Mouse (Mus musculus) midbrain, embryonic 13.5 days (tissue): ENCODE measurements around the gene Rpl13. TPM values are rescaled to one million over a fixed set of nuclear protein-coding genes. Genes with fewer than 3 reads are reported as not detected.

Experiments
- ATAC-seq: fragments of 200-750 bp; cut with Nextera tagmentation; 2 replicates; pipeline ENCODE4 v1.8.0; 2017; ENCODE audit warnings: mild to moderate bottlenecking, moderate TSS enrichment, moderate library complexity
- H3K27ac ChIP-seq: fragments of 300-500 bp; sonication (generic); 2 replicates; pipeline ENCODE4 v1.5.1; 2015; ENCODE audit warnings: inconsistent platforms, mild to moderate bottlenecking, moderate library complexity
- H3K27me3 ChIP-seq: fragments of 300-500 bp; sonication (generic); 2 replicates; pipeline ENCODE4 v1.6.1; 2015; ENCODE audit warnings: mild to moderate bottlenecking, inconsistent platforms
- H3K36me3 ChIP-seq: fragments of 300-500 bp; sonication (generic); 2 replicates; pipeline ENCODE4 v1.6.1; 2015; ENCODE audit warnings: mild to moderate bottlenecking, inconsistent platforms
- H3K4me1 ChIP-seq: fragments of 300-500 bp; sonication (generic); replicated peaks from 2 replicates; pipeline ENCODE4 v1.6.1; 2015; ENCODE audit warnings: inconsistent platforms
- H3K4me2 ChIP-seq: fragments of 300-500 bp; sonication (generic); replicated peaks from 2 replicates; pipeline ENCODE4 v1.6.1; 2015; ENCODE audit warnings: moderate library complexity, mild to moderate bottlenecking, inconsistent platforms
- H3K4me3 ChIP-seq: fragments of 300-500 bp; sonication (generic); replicated peaks from 2 replicates; pipeline ENCODE4 v1.5.1; 2015; ENCODE audit warnings: mild to moderate bottlenecking, inconsistent platforms
- H3K9ac ChIP-seq: fragments of 300-500 bp; sonication (generic); replicated peaks from 2 replicates; pipeline ENCODE4 v1.6.1; 2015; ENCODE audit warnings: mild to moderate bottlenecking, inconsistent platforms
- H3K9me3 ChIP-seq: fragments of 300-500 bp; sonication (generic); 2 replicates; pipeline ENCODE4 v1.6.1; 2016; ENCODE audit warnings: mild to moderate bottlenecking, inconsistent platforms
- WGBS: fragments of 180-500 bp; shearing (Covaris S2); methylation state at CpG from one replicate; pipeline ENCODE4 v1.1.7; 2015; 5-methylcytosine and 5-hydroxymethylcytosine counted together
- microRNA-seq: library from miRNA; unstranded; fragments of <30 nt; microRNA quantifications from one replicate; pipeline ENCODE4, GENCODE M21; 2016
- polyA plus RNA-seq: library from polyadenylated mRNA; unstranded; fragments of >200 nt; fragmentation: Nextera tagmentation; extraction: Ambion mirVana; gene quantifications from 2 replicates; pipeline ENCODE4 v1.2.1, GENCODE M21; 2015

Gene Rpl13
- polyA plus RNA-seq, 1 experiment from 2014 or later = 798 TPM

- no peak; the same call in 1 of the 2 replicates for ATAC-seq
- WGBS = 42% methylated on average over 9 of the region's 9 CpGs
- no peaks in the 10 kb centered on the region for H3K27me3 ChIP-seq
- peak overlapping the region; percentile 83 for H3K27ac ChIP-seq
- H3K4me1 ChIP-seq = peaks cover 31% of the 10 kb centered on the region
- H3K9ac ChIP-seq = peak overlapping the region; percentile 28; the same call in 1 of the 2 replicates
- H3K36me3 ChIP-seq = no peaks in the 10 kb centered on the region
- 0 out of 2 replicates have a peak overlapping the region, but pooled peaks have one; percentile 3 for H3K4me3 ChIP-seq
- peak overlapping the region; percentile 39 for H3K4me2 ChIP-seq
- H3K9me3 ChIP-seq = no peaks in the 10 kb centered on the region
Observed at GRCm38 (mm10) chr8:123135806-123136205, 33.7 kb downstream of the Rpl13 start.

- 86% methylated on average over 9 of the region's 9 CpGs for WGBS
- Histone ChIP-seq H3K4me1 (peaks cover 31% of the 10 kb centered on the region), H3K4me3 (no peak overlapping the region), H3K4me2 (no peak overlapping the region), H3K27ac (no peak overlapping the region), H3K9me3 (no peaks in the 10 kb centered on the region), H3K36me3 (no peaks in the 10 kb centered on the region), H3K9ac (no peak overlapping the region), H3K27me3 (no peaks in the 10 kb centered on the region)
- no peak for ATAC-seq
Observed at GRCm38 (mm10) chr8:123136287-123136686, 34.1 kb downstream of the Rpl13 start.

- 14% methylated on average over 2 of the region's 2 CpGs for WGBS
- Histone ChIP-seq H3K4me1 (peaks cover 31% of the 10 kb centered on the region), H3K4me2 (no peak overlapping the region), H3K9ac (no peak overlapping the region; the same call in 1 of the 2 replicates), H3K9me3 (no peaks in the 10 kb centered on the region), H3K27ac (peak overlapping the region; percentile 57; the same call in 1 of the 2 replicates), H3K27me3 (no peaks in the 10 kb centered on the region), H3K4me3 (no peak overlapping the region), H3K36me3 (no peaks in the 10 kb centered on the region)
- peak; percentile 78 for ATAC-seq
Observed at GRCm38 (mm10) chr8:123137645-123138077, 35.5 kb downstream of the Rpl13 start.

- WGBS = 76% methylated on average over 4 of the region's 4 CpGs
Observed at GRCm38 (mm10) chr8:123138741-123139140, 36.6 kb downstream of the Rpl13 start.

GRCm38 (mm10) chr8:123141741-123142462, 39.8 kb downstream of the Rpl13 start:
- H3K9me3 ChIP-seq = no peaks in the 10 kb centered on the region

More at GRCm38 (mm10) chr8:123138741-123139140, 36.6 kb downstream of the Rpl13 start:
- H3K27ac ChIP-seq = no peak overlapping the region
- no peak for ATAC-seq
- H3K27me3 ChIP-seq = no peaks in the 10 kb centered on the region
- H3K4me1 ChIP-seq = peaks cover 31% of the 10 kb centered on the region
- no peak overlapping the region for H3K4me3 ChIP-seq
- no peaks in the 10 kb centered on the region for H3K36me3 ChIP-seq
- no peaks in the 10 kb centered on the region for H3K9me3 ChIP-seq
- H3K4me2 ChIP-seq = no peak overlapping the region
- no peak overlapping the region for H3K9ac ChIP-seq

GRCm38 (mm10) chr8:123145279-123145678, 43.1 kb downstream of the Rpl13 start:
- Histone ChIP-seq H3K27me3 (no peaks in the 10 kb centered on the region), H3K36me3 (no peaks in the 10 kb centered on the region), H3K4me1 (no peaks in the 10 kb centered on the region), H3K9ac (no peak overlapping the region), H3K27ac (no peak overlapping the region), H3K9me3 (no peaks in the 10 kb centered on the region), H3K4me2 (no peak overlapping the region), H3K4me3 (no peak overlapping the region)
- no peak for ATAC-seq
- 55% methylated on average over 6 of the region's 6 CpGs for WGBS

More at GRCm38 (mm10) chr8:123141741-123142462, 39.8 kb downstream of the Rpl13 start:
- Histone ChIP-seq H3K9ac (no peak overlapping the region), H3K27me3 (no peaks in the 10 kb centered on the region), H3K36me3 (no peaks in the 10 kb centered on the region), H3K27ac (no peak overlapping the region), H3K4me1 (peaks cover 10% of the 10 kb centered on the region), H3K4me2 (no peak overlapping the region), H3K4me3 (no peak overlapping the region)
- no peak for ATAC-seq
- WGBS = 82% methylated on average over 14 of the region's 14 CpGs

GRCm38 (mm10) chr8:123146390-123146789, 44.2 kb downstream of the Rpl13 start:
- Histone ChIP-seq H3K36me3 (no peaks in the 10 kb centered on the region), H3K9ac (no peak overlapping the region), H3K27ac (no peak overlapping the region), H3K9me3 (no peaks in the 10 kb centered on the region), H3K4me1 (no peaks in the 10 kb centered on the region), H3K4me2 (no peak overlapping the region), H3K4me3 (no peak overlapping the region), H3K27me3 (no peaks in the 10 kb centered on the region)
- whole genome bisulfite sequencing = 84% methylated on average over 7 of the region's 7 CpGs
- no peak for ATAC-seq

- no peaks in the 10 kb centered on the region for H3K27me3 ChIP-seq
- no peaks in the 10 kb centered on the region for H3K36me3 ChIP-seq
- ATAC-seq = no peak
- H3K4me3 ChIP-seq = no peak overlapping the region
- no peak overlapping the region for H3K27ac ChIP-seq
- no peak overlapping the region for H3K4me2 ChIP-seq
- H3K4me1 ChIP-seq = no peaks in the 10 kb centered on the region
- no peaks in the 10 kb centered on the region for H3K9me3 ChIP-seq
- WGBS = 79% methylated on average over 9 of the region's 9 CpGs
- H3K9ac ChIP-seq = no peak overlapping the region
Observed at GRCm38 (mm10) chr8:123150737-123151171, 48.6 kb downstream of the Rpl13 start.

Small RNA genes within 50 kb of the gene (microRNA-seq; reads per million reads assigned to microRNA genes)
- gene Mir7079 (not detected), gene Mir7080 (not detected)

Other genes starting within 250 kb of the Rpl13 start
- 32.3 and 34.4 TPM in 2 replicates for gene Ankrd11, start 60.1 kb upstream of the Rpl13 start, polyA plus RNA-seq
- 52.0 and 52.2 TPM in 2 replicates for gene Spg7, start 39.4 kb upstream of the Rpl13 start, polyA plus RNA-seq
- 1.6 and 1.9 TPM in 2 replicates for gene Cpne7, start 15.0 kb downstream of the Rpl13 start, polyA plus RNA-seq
- gene Sult5a1, start 56.0 kb downstream of the Rpl13 start, polyA plus RNA-seq = 0.77 and 1.0 TPM in 2 replicates
- gene Dpep1, start 83.9 kb downstream of the Rpl13 start, polyA plus RNA-seq = not detected in 2 replicates
- 196 and 212 TPM in 2 replicates for gene Chmp1a, start 110.4 kb downstream of the Rpl13 start, polyA plus RNA-seq
- gene Spata33, start 110.5 kb downstream of the Rpl13 start, polyA plus RNA-seq = 6.5 and 7.2 TPM in 2 replicates
- gene Cdk10, start 122.5 kb downstream of the Rpl13 start, polyA plus RNA-seq = 48.3 and 48.7 TPM in 2 replicates
- gene Spata2l, start 133.9 kb downstream of the Rpl13 start, polyA plus RNA-seq = 2.7 and 2.8 TPM in 2 replicates
- gene Zfp276, start 151.8 kb downstream of the Rpl13 start, polyA plus RNA-seq = 23.6 and 26.3 TPM in 2 replicates
- gene Vps9d1, start 152.0 kb downstream of the Rpl13 start, polyA plus RNA-seq = 51.5 and 53.4 TPM in 2 replicates
- 14.0 and 15.2 TPM in 2 replicates for gene Fanca, start 216.2 kb downstream of the Rpl13 start, polyA plus RNA-seq
- 31.8 and 38.7 TPM in 2 replicates for gene Spire2, start 230.4 kb downstream of the Rpl13 start, polyA plus RNA-seq